Mouse (Mus musculus) gonadal fat pad, adult 2 months (tissue): Measurements from ENCODE around the gene D630023F18Rik. TPM values are rescaled to one million over a fixed set of nuclear protein-coding genes. Genes with fewer than 3 reads are reported as not detected.

ENCODE experiments used
- DNase-seq: peaks from one replicate; pipeline ENCODE4 v3.0.0-alpha.2; 2012; ENCODE audit warnings: low read depth
- polyA plus RNA-seq: library from polyadenylated mRNA; depleted of rRNA; stranded (reverse); fragments of >200 nt; gene quantifications from 2 replicates; pipeline ENCODE4 v1.2.3, GENCODE M21; 2012; rRNA removed

D630023F18Rik gene
- polyA plus RNA-seq: 0.23 TPM in 1 of 2 replicates, not detected in the other

DNA sequence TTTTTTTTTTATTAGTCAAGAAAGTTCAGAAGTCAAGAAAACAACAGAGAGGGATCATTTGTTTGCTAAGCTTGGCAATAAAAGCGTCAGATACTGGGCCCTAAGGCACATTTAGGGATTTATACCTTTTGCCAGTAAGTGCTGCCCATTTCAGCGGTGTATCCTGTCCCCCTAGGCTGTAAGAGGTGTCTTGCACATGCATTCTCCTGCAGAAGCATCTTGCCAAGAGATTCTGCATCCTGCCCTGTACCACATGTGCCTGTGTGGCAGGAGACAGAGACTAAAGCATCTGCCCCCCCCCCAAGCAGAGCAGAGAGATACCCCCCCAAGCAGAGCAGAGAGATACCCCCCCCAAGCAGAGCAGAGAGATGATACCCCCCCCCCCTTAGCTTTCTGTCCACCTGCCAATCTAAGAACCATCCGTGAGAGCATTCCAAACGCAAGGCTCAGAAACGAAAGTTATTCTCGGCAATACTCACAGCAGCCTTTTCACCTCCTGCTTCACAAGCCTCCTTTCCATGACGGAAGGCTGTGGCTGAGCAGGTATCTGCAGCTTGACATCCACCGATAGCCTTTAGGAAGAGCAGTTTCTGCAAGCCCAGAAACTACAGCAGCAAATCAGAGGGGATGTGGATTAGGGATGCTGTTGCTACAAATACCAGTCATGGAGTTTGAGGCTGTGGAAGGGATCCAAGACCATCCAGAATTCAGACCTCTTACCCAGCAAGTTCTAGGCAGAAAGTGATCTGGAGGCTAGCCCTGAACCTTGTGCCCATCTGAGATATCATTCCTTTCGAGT lies at the start of gene D630023F18Rik:
TSS of gene D630023F18Rik (minus strand) at position 641 of the 799 bp plus-strand sequence.
- DNase-seq: no peak

DNA sequence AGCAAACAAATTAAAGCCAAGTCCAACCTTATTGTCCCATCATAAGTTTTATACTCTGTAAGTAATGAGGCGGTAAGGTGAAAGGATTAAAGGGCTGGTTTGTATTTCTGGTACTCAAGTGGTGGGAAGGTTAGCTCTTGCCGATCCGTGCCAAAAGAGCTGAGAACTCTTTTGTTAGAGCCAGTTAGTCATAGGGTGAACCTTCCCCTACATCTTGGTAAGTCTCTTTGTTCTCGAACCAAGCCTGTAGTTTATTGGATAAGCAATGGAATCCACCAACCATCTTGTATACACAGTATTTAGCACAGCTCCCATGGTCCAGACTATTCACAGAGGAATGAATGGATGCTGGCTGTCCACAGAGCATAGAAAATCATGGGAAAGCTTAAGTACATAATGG lies 48.6 kb upstream of the D630023F18Rik start:
- DNase-seq: no peak

GRCm38 (mm10) chr1:65169947-65170346 lies 46.9 kb upstream of the D630023F18Rik start:
- no peak for DNase-seq

DNA sequence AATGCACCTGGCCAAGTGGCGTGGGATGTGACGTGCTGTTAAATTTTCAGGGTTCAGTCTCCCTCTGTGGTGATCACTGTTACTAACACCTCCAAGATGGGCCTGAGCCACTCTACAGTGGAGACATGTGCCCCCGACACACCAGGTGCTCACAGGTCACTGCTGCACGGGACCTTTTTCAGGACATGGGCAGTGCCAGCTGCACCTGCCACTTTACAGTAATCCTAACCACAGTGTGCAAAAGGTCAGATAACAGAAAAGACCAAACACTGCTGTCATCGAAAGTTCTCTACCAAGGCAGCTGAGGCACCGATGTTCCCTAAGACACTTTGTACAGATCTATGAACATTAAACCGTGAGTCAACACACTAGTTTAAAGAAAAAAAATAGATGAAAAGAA lies 46.5 kb upstream of the D630023F18Rik start:
- DNase-seq: no peak

DNA sequence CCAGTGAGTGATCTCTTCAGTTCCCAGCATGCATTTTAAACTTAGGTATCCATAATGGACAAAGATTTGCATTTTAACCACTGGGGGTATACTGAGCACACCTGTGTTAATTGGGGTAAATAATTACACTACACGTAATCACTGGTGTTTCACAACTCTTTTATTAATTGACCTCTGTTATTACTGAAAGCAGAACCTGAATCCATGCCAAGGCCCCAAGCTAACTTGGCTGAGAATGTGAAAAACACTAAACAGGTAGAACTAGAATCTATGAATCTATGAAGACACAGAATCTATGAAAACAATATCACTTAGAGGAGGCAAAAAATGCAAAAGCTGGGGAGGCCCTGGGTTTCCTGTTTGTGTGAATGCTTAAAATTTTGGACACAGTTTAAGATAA lies 44.5 kb upstream of the D630023F18Rik start:
- DNase-seq: no peak

DNA sequence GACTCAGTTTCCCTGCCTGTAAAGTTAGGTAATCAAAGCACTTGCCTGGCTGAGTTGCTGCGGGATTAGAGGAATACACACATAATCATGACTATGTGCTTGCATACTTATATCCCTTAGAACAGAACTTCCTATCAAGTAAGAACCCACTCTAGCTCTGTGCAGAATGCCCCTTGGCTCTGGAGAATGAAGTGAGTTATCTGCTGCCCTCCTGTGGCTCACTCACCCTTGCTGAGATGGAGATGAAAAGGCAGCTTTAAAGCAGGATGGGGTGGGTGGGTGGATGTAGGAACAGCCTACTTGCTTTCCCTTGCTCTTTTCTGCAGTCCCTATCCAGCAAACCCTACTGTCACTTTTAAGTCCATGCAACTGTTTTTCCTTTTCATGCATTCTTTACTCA lies 39.2 kb upstream of the D630023F18Rik start:
- no peak for DNase-seq

DNA sequence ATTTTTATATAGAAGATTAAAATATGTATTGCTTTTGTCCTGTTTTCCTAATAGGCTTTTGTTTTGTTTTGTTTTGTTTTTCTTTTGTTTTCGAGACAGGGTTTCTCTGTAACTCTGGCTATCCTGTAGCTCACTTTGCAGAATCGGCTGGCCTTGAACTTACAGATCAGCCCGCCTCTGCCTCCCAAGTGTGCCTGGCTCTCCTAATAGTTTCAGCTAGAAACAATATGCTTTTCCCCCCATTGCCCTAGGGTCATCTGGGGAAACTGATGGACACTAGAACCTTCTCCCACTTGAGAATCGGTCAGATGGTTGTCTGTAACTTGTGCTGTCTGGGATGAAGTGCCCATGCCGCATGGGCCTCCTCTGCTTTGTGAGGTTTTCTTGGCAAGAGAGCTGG lies 33.1 kb upstream of the D630023F18Rik start:
- DNase-seq: no peak

GRCm38 (mm10) chr1:65154814-65155213 lies 31.8 kb upstream of the D630023F18Rik start:
- no peak for DNase-seq

DNA sequence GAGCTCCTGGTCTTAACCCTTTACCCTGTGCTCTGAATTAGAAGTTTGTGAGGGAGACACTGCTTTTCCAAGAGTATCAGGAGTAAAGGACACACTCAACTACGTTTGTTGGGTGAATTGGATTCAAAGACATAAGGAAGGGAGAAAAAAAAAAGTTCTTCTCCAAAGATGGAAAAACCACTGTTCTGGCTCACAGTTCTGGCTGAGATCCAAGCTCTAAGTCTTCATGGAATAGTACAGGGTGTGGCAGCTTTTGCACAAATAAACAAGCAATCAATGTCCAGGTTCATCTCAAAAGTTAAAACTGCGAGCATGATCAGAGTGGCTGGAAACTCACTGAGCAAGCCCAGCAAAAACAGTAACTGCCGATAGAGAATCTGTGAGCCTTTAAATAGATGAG lies 25.0 kb upstream of the D630023F18Rik start:
- no peak for DNase-seq

GRCm38 (mm10) chr1:65147326-65147725 lies 24.3 kb upstream of the D630023F18Rik start:
- no peak for DNase-seq

- no peak for DNase-seq
Observed at GRCm38 (mm10) chr1:65146601-65147000, 23.6 kb upstream of the D630023F18Rik start.

- no peak for DNase-seq
Observed at GRCm38 (mm10) chr1:65144783-65145182, 21.8 kb upstream of the D630023F18Rik start.

DNA sequence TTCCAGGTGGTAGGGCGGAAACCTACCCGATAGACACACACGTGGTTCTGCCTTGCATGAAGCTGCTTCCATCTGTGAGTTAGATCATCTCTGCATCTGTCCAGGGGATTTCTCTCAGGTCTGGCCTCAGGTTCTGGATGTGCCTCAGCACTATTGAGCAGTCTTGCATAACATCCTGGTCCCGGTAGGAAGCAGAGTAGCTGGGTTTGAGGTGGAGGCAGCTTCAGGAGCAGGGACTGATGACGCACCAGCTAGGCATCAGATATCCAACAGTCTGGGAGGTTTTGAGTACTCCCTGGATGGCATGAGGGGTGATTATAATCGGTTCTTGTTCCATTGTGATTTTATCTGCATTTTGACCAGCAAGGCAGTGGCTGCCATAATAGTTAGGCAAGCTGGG lies 14.5 kb upstream of the D630023F18Rik start:
- no peak for DNase-seq

- no peak for DNase-seq
Observed at GRCm38 (mm10) chr1:65132833-65133232, 9.8 kb upstream of the D630023F18Rik start.

GRCm38 (mm10) chr1:65131671-65132070 lies 8.7 kb upstream of the D630023F18Rik start:
- no peak for DNase-seq

DNA sequence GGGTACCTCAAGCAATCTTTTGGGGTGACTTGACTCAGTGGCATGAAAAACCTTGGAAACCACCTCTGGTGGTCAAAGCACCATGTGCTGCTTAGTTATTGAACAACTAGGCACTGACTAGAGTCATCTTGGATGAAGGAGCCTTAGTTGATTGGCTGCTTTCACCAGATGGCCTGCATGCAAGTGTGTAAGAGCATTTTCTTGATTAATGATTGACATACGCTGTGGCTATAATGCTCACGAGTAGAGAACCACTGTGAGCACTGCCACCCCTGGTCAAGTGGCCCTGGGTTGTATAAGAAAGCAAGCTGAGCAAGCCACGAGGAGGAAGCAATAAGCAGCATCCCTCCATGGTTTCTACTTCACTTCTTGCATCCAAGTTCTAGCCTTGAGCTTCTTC lies 7.2 kb upstream of the D630023F18Rik start:
- no peak for DNase-seq

DNA sequence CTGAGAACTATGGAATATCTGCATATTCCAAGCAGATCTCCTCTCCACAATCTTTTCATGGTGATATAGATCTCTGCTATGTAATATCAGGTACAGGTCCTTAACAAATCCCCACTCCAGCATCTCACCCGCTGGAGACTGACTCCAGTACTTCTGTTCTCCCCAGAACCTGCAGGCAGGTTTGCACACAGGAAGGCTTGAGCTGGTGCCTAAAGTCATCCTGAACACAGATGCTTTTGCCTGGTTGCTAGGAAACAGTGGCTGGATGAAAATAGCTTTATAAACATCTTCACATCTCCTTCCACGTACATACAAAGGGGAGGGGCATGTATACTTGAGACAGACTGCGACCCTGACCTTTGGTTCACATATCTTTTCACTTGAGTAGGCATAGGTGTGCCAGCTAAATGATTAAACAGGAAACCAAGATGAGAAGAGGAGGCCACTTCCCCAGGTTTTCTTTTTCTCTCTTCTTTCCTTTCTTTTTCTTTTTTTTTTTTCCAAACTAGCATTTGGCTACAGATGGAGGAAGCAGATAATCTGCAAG lies 6.7 kb upstream of the D630023F18Rik start:
- no peak for DNase-seq

DNA sequence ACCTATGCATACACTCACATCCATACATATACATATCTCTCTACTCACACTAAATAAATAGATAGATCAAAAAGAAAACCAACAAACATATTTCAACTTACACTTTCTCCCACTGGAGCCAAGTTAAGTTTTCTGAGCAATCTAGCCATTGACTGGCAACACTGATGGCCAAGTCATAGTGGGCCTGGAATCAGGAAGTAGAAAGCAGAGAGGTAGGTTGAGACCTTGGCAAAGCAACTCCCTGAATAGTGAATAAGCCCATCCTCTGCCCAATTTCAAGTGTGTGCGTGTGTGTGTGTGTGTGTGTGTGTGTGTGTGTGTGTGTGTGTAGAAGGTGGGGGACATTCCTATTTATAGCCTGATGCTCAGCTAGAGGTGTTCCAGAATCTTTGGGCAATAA lies 3.6 kb downstream of the D630023F18Rik start, which contains the start of gene Gm28845:
TSS of gene Gm28845 (minus strand) at position 121 of the 400 bp plus-strand sequence.
- no peak for DNase-seq

GRCm38 (mm10) chr1:65118150-65118913 lies 4.7 kb downstream of the D630023F18Rik start:
- DNase-seq: no peak

- DNase-seq: peak; percentile 93
Observed at GRCm38 (mm10) chr1:65113536-65114172, 9.4 kb downstream of the D630023F18Rik start.

- DNase-seq: no peak
Observed at GRCm38 (mm10) chr1:65112807-65113196, 10.2 kb downstream of the D630023F18Rik start.
